Mouse (Mus musculus): ENCODE results near the gene Cdkn1c. TPM values are rescaled to one million over a fixed set of nuclear protein-coding genes. Genes with fewer than 3 reads are reported as not detected.

Gene Cdkn1c
- polyA plus RNA-seq (2017; shearing (Covaris generic)), result 0.78 TPM

GRCm38 (mm10) chr7:143460874-143461273 lies at the start of gene Cdkn1c:
Gene Cdkn1c, minus strand, starts transcription at chr7:143461050.

GRCm38 (mm10) chr7:143502418-143503200 lies 41.8 kb upstream of the Cdkn1c start, which contains the start of gene Phlda2:
Gene Phlda2, minus strand, starts transcription at chr7:143503150.

GRCm38 (mm10) chr7:143473347-143474101 lies 12.7 kb upstream of the Cdkn1c start, which contains the start of gene Slc22a18:
Gene Slc22a18, plus strand, starts transcription at chr7:143473736.

Other genes starting within 250 kb of the Cdkn1c start
- gene Slc22a18, start 12.7 kb upstream of the Cdkn1c start, polyA plus RNA-seq (2017; shearing (Covaris generic)), result 0.44 TPM
- gene Phlda2, start 42.1 kb upstream of the Cdkn1c start, polyA plus RNA-seq (2017; shearing (Covaris generic)), result not detected
- gene Nap1l4, start 88.1 kb upstream of the Cdkn1c start, polyA plus RNA-seq (2017; shearing (Covaris generic)), result 314 TPM
- 48.5 TPM for gene Cars, start 139.0 kb upstream of the Cdkn1c start, polyA plus RNA-seq (2017; shearing (Covaris generic))
- gene Tnfrsf26, start 167.7 kb upstream of the Cdkn1c start, polyA plus RNA-seq (2017; shearing (Covaris generic)), result 37.8 TPM
- gene Tnfrsf22, start 188.6 kb upstream of the Cdkn1c start, polyA plus RNA-seq (2017; shearing (Covaris generic)), result 34.5 TPM
- 6.1 TPM for gene Tnfrsf23, start 224.8 kb upstream of the Cdkn1c start, polyA plus RNA-seq (2017; shearing (Covaris generic))